Mouse (Mus musculus) hindbrain, embryonic 13.5 days (tissue): ENCODE results near the gene Gpr150. TPM values are rescaled to one million over a fixed set of nuclear protein-coding genes. Genes with fewer than 3 reads are reported as not detected.

Experiments used
- ATAC-seq: fragments of 200-750 bp; cut with Nextera tagmentation; 2 replicates; pipeline ENCODE4 v1.8.0; 2017; ENCODE audit warnings: moderate TSS enrichment; ENCODE audit not compliant: low FRiP score
- H3K27ac ChIP-seq: fragments of 300-500 bp; sonication (generic); 2 replicates; pipeline ENCODE4 v1.5.1; 2015; ENCODE audit warnings: inconsistent platforms, mild to moderate bottlenecking, moderate library complexity
- H3K27me3 ChIP-seq: fragments of 300-500 bp; sonication (generic); 2 replicates; pipeline ENCODE4 v1.6.1; 2015; ENCODE audit warnings: mild to moderate bottlenecking, inconsistent platforms
- H3K36me3 ChIP-seq: fragments of 300-500 bp; sonication (generic); 2 replicates; pipeline ENCODE4 v1.6.1; 2015; ENCODE audit warnings: mild to moderate bottlenecking, inconsistent platforms
- H3K4me1 ChIP-seq: fragments of 300-500 bp; sonication (generic); replicated peaks from 2 replicates; pipeline ENCODE4 v1.6.1; 2015; ENCODE audit warnings: inconsistent platforms
- H3K4me2 ChIP-seq: fragments of 300-500 bp; sonication (generic); 2 replicates; pipeline ENCODE4 v1.6.1; 2015; ENCODE audit warnings: inconsistent platforms, mild to moderate bottlenecking, moderate library complexity
- H3K4me3 ChIP-seq: fragments of 300-500 bp; sonication (generic); 2 replicates; pipeline ENCODE4 v1.5.1; 2015; ENCODE audit warnings: mild to moderate bottlenecking, inconsistent platforms
- H3K9ac ChIP-seq: fragments of 300-500 bp; sonication (generic); 2 replicates; pipeline ENCODE4 v1.6.1; 2015; ENCODE audit warnings: mild to moderate bottlenecking, inconsistent platforms
- H3K9me3 ChIP-seq: fragments of 300-500 bp; sonication (generic); 2 replicates; pipeline ENCODE4 v1.6.1; 2016; ENCODE audit warnings: inconsistent platforms
- WGBS: fragments of 180-500 bp; shearing (Covaris S2); methylation state at CpG from one replicate; pipeline ENCODE4 v1.1.7; 2015; 5-methylcytosine and 5-hydroxymethylcytosine counted together
- polyA plus RNA-seq: library from polyadenylated mRNA; unstranded; fragments of >200 nt; fragmentation: Nextera tagmentation; extraction: Ambion mirVana; gene quantifications from 2 replicates; pipeline ENCODE4 v1.2.1, GENCODE M21; 2015

Gpr150 gene
- polyA plus RNA-seq, 1 experiment from 2014 or later = 1.9 TPM

DNA sequence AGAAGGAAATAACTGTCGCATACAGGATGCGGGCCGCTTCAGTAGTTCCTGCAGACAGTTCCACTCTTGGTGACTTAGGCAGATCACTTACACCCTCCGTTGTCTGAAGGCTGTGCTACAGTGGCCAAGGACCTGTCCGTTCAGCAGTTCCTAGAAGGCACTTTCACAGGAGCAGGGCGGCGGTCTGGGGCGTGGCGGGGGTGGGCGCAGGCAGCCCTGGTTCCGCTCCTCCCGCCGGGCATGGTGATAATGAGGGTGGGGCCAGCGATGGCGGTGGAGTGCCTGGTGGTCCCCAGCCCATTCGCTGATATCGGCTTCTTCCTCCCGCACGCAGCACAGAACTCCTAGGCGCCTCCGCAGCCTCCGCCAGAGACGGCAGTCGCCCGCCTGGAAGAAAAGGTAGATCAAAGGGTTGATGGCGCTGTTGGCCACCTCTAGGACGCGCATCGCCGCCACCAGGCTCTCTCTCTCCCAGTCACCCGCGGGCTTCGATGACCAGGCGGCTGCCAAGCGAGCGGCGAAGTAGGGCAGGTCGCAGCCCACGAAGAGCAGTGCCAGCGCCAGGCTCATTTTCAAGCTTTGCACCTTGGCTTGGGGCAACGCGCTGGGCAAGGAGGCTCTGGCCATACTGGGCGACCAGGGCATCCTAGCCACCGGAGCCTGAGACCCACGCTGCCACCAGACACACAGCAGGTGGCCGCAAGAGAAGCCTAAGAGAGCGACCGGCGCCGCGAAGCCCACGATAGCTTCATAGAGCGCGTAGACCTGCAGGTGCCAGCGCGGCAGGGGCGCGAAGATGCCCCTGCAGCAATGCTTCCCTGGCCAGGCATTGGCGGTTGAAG is 1.2 kb downstream of the Gpr150 start:
- under 1% methylated on average over 59 of the region's 59 CpGs for WGBS
- Histone ChIP-seq H3K27me3 (peaks cover 55% of the 10 kb centered on the region), H3K4me1 (peaks cover 17% of the 10 kb centered on the region), H3K27ac (peak overlapping the region; percentile 70), H3K9ac (peak overlapping the region; percentile 76), H3K9me3 (no peaks in the 10 kb centered on the region), H3K4me2 (peak overlapping the region; percentile 99), H3K4me3 (peak overlapping the region; percentile 61), H3K36me3 (no peaks in the 10 kb centered on the region)
- peak; percentile 68 for ATAC-seq

DNA sequence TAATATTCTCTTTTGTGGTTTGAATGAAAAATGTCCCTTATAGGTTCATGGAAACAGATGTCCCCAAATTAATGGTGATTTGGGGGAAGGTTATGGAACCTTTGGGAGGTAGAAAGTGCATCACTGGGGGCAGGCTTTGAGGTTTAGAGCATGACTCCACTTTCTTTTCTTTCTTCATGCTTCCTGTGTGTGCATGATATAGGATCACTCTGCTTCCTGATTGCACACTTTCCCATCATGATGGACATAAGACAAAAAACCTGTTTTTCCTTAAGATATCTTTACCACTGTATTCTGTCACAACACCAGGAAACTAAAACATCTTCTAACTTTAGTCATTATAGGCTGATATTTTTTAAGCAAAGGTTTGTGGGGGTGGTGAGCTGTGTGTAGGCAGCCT is 11.8 kb downstream of the Gpr150 start:
- no peaks in the 10 kb centered on the region for H3K27me3 ChIP-seq
- H3K4me3 ChIP-seq = no peak overlapping the region
- no peak overlapping the region for H3K27ac ChIP-seq
- no peaks in the 10 kb centered on the region for H3K36me3 ChIP-seq
- ATAC-seq = no peak
- no peaks in the 10 kb centered on the region for H3K9me3 ChIP-seq
- no peak overlapping the region for H3K4me2 ChIP-seq
- no peak overlapping the region for H3K9ac ChIP-seq
- H3K4me1 ChIP-seq = no peaks in the 10 kb centered on the region

DNA sequence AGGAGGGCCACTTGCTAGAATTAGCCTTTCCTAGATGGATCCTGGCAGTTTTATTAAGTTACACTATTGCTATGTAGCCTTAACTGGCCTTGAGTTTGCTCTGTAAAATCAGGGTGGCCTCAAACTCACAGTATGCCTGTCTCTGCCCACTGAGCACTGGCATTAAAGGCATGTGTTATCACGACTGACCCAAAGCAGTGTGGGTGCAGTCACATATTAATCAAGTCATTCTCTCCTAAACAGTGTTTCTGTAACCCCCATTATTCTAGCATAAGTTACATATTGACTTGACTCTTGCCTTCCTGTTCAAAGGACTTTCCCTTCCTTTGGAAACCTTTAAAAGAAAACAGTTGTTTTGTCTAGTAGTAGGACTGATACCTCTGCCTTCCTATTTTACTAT is 14.3 kb downstream of the Gpr150 start:
- H3K9me3 ChIP-seq = 0 out of 2 replicates have a peak, but pooled peaks cover 1% of the 10 kb centered on the region
- no peak overlapping the region for H3K27ac ChIP-seq
- H3K4me2 ChIP-seq = no peak overlapping the region
- ATAC-seq = no peak
- no peak overlapping the region for H3K4me3 ChIP-seq
- no peaks in the 10 kb centered on the region for H3K36me3 ChIP-seq
- no peaks in the 10 kb centered on the region for H3K4me1 ChIP-seq
- no peak overlapping the region for H3K9ac ChIP-seq
- no peaks in the 10 kb centered on the region for H3K27me3 ChIP-seq
- WGBS = 56% methylated on average over 1 of the region's 1 CpGs

DNA sequence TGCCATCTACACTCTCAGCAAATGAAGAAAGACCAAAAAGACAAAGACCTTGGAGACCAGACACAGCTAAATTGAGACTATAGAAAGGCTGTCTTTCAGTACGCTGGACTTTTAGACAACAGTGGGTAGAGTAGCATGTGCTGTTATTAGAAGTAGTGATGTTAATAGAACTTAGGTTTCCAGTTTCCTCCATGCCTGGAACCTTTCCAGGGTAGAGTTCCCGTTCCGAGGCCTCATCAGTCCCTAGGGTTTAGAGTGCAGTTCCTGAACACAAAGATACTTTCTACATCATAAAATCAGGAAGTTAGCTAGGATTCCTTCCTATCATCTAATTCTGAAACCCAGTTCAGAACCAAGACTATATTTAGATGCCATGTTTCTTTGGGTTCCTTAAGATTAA is 32.2 kb downstream of the Gpr150 start:
- no peak overlapping the region for H3K27ac ChIP-seq
- H3K4me1 ChIP-seq = no peaks in the 10 kb centered on the region
- no peak for ATAC-seq
- WGBS = 81% methylated on average over 3 of the region's 3 CpGs
- peaks cover 3% of the 10 kb centered on the region; the same call in 1 of the 2 replicates for H3K27me3 ChIP-seq
- no peaks in the 10 kb centered on the region for H3K9me3 ChIP-seq
- H3K4me2 ChIP-seq = no peak overlapping the region
- no peaks in the 10 kb centered on the region for H3K36me3 ChIP-seq
- no peak overlapping the region for H3K4me3 ChIP-seq
- no peak overlapping the region for H3K9ac ChIP-seq

DNA sequence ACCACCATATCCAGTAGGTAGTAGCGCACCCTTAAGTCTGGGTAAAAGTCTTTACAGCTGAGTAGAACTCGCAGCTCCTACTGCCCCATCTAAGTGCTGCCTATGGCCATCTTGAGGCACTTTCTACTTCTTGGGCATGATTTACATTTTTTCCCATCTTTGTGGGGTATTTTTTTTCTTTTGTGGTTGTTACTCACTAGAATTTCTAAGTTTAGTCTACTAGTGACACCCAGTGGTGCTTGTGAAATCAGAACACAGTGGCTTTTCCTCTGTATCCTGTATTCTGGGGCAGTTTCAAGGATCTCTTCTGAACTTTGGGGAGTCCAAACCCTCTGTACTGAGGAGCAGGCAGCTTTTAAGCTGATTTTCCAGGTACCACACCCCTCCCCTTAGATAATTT is 35.0 kb downstream of the Gpr150 start:
- Histone ChIP-seq H3K9me3 (no peaks in the 10 kb centered on the region), H3K9ac (no peak overlapping the region), H3K4me3 (no peak overlapping the region), H3K4me2 (no peak overlapping the region), H3K27me3 (peaks cover 3% of the 10 kb centered on the region; the same call in 1 of the 2 replicates), H3K27ac (no peak overlapping the region), H3K36me3 (no peaks in the 10 kb centered on the region), H3K4me1 (peaks cover 10% of the 10 kb centered on the region)
- no peak for ATAC-seq
- WGBS = 95% methylated on average over 2 of the region's 2 CpGs

DNA sequence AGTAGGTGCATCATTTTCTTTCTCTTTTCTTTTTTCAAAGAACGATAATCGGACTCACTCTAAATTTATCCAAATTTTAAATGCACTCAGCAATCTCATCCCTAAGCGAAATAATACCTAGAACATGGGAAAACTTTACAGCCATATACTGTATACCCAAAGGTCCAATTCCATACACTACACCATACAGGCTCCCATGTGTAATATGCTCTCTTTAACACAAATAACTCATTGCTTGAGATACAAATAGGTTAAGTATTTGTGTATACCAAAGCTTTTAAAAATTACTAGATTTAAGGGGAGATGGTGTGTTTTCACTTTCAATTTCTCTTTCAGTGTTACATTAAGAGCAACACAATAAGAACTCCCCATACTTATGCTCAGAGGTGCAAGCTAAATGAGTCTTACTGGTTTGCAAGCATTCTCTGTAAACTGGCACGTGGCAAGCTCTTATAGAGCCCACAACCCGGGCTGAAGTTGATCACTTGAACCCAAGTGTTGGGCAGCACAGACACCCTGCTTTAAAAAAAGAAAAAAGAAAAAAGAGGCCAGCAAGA is 37.9 kb downstream of the Gpr150 start:
- 45% methylated on average over 5 of the region's 5 CpGs for WGBS
- H3K4me3 ChIP-seq = peak overlapping the region; percentile 70
- ATAC-seq = peak; percentile 65
- H3K27me3 ChIP-seq = peaks cover 3% of the 10 kb centered on the region; the same call in 1 of the 2 replicates
- no peaks in the 10 kb centered on the region for H3K36me3 ChIP-seq
- H3K27ac ChIP-seq = no peak overlapping the region; the same call in 1 of the 2 replicates
- H3K9ac ChIP-seq = peak overlapping the region; percentile 51; the same call in 1 of the 2 replicates
- peak overlapping the region; percentile 69 for H3K4me2 ChIP-seq
- H3K4me1 ChIP-seq = peaks cover 19% of the 10 kb centered on the region
- H3K9me3 ChIP-seq = no peaks in the 10 kb centered on the region

DNA sequence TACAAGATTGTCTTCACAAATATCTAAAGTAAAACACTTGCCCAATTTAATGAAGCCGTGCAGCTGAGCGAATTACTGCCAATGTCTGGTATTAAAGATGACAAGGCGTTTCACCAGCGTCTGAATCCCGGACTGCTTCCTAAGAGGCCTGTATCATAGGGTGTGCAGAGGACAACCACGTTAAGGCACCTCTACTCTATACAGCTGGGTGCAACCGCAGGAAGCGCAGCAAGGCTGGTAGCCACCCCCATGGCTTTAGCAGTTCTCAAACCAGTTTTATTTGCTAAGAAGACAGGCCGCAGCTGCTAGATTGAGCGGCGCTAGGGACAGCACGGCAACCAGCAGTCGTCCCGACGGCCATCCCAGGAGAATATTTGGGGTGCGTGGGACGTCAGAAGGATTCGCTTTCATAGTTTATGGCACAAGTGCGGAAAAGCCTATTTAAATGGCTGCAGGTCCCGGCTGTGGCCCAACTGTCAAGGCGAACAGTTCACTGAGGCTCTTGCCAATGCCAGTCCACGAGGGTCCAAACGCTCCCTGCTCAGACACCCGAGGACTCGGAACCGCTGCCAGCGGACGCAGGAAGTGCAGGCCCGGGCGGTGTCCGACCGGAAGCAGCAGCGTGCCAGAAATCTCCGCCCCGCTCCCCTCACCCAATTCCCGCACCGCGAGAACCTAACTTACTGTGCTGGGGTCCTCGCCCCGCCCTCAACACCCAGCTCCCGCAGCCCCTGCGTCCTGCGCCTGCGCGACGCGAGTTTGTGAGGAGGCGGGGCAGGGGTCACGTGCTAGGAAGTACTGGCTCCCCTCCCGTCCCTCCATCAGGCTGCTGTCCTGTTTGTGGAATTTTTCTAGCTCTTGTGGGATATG is 38.6 kb downstream of the Gpr150 start, which contains the start of gene Rfesd:
Rfesd (minus strand) TSS at position 746 of the 870 bp plus-strand sequence.
- peak; percentile 100 for ATAC-seq
- Histone ChIP-seq H3K4me2 (peak within 1 kb of the TSS; percentile 69), H3K9ac (peak within 1 kb of the TSS; percentile 89), H3K4me3 (peak within 1 kb of the TSS; percentile 70), H3K4me1 (peaks cover 19% of the 10 kb centered on the region), H3K9me3 (no peaks in the 10 kb centered on the region), H3K36me3 (no peaks in the 10 kb centered on the region; the same call in 1 of the 2 replicates), H3K27ac (peak within 1 kb of the TSS; percentile 96), H3K27me3 (peaks cover 3% of the 10 kb centered on the region; the same call in 1 of the 2 replicates)
- WGBS = 2% methylated on average over 50 of the region's 50 CpGs

DNA sequence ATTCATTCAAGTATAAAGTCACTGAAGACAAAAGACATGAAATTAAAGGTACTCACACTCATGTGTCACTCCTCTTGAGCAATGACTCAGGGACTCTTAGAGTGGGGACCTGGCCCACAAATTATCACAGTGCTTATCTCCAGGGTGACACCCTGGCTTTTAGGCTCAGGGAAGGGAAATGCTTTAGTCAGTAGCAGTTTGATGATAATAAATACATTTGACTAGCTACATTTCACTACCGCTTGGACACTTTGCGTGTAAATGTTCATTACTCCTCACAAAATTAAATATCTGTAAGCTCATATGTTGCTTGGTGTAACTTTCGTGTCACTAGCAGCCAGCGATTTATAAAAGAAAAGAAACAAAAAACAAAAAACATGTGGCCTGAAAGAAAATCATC is 39.3 kb downstream of the Gpr150 start:
- WGBS = 77% methylated on average over 4 of the region's 4 CpGs
- ATAC-seq = no peak

DNA sequence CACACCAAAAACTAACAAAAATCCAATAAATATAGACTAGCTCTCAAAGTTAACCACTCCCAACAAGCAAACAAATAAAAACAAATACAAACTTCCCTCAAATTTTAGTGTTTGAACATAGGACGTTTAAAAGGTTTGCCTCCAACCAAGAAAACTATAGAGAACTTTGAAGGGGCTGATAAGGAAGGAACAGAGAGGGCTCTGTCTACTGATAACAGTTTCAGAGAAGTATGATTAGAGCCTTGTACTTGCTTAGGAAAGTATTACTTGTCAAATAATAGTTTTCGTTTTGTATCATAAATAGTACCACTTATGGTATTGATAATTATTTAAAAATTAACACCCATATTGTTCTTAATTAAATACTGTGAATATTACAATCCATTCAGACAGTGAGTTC is 42.3 kb downstream of the Gpr150 start:
- no peaks in the 10 kb centered on the region; the same call in 1 of the 2 replicates for H3K36me3 ChIP-seq
- no peak overlapping the region for H3K4me2 ChIP-seq
- H3K27ac ChIP-seq = no peak overlapping the region
- H3K4me1 ChIP-seq = peaks cover 19% of the 10 kb centered on the region
- no peaks in the 10 kb centered on the region for H3K9me3 ChIP-seq
- no peak overlapping the region for H3K4me3 ChIP-seq
- no peak for ATAC-seq
- no peaks in the 10 kb centered on the region for H3K27me3 ChIP-seq
- no peak overlapping the region for H3K9ac ChIP-seq
- 86% methylated on average over 2 of the region's 2 CpGs for WGBS

More for the DNA sequence above, 39.3 kb downstream of the Gpr150 start:
- Histone ChIP-seq H3K4me3 (peak overlapping the region; percentile 70), H3K4me2 (peak overlapping the region; percentile 69), H3K27me3 (no peaks in the 10 kb centered on the region), H3K27ac (peak overlapping the region; percentile 96), H3K36me3 (no peaks in the 10 kb centered on the region; the same call in 1 of the 2 replicates), H3K9me3 (no peaks in the 10 kb centered on the region), H3K4me1 (peaks cover 19% of the 10 kb centered on the region), H3K9ac (peak overlapping the region; percentile 89)

Other genes starting within 250 kb of the Gpr150 start
- 50.0 and 50.4 TPM in 2 replicates for gene Glrx, start 217.1 kb downstream of the Gpr150 start, polyA plus RNA-seq
- gene Rhobtb3, start 113.1 kb downstream of the Gpr150 start, polyA plus RNA-seq = 23.7 and 25.7 TPM in 2 replicates
- 2.4 and 2.7 TPM in 2 replicates for gene Spata9, start 89.8 kb downstream of the Gpr150 start, polyA plus RNA-seq
- 18.5 and 18.7 TPM in 2 replicates for gene Rfesd, start 38.3 kb downstream of the Gpr150 start, polyA plus RNA-seq
- gene Arsk, start 41.7 kb upstream of the Gpr150 start, polyA plus RNA-seq = 4.1 and 4.7 TPM in 2 replicates
- 9.0 and 10.0 TPM in 2 replicates for gene Ttc37, start 41.7 kb upstream of the Gpr150 start, polyA plus RNA-seq
- 0.58 and 3.1 TPM in 2 replicates for gene Fam81b, start 248.1 kb upstream of the Gpr150 start, polyA plus RNA-seq